Mouse (Mus musculus) stomach, embryonic 16.5 days (tissue): Measurements from ENCODE around the gene Stom. TPM values are rescaled to one million over a fixed set of nuclear protein-coding genes. Genes with fewer than 3 reads are reported as not detected.

Experiments used
- ATAC-seq: fragments of 200-750 bp; cut with Nextera tagmentation; 2 replicates; pipeline ENCODE4 v1.8.0; 2017; ENCODE audit warnings: moderate number of reproducible peaks, moderate TSS enrichment; ENCODE audit not compliant: insufficient read depth, low FRiP score
- H3K27ac ChIP-seq: fragments of 300-500 bp; sonication (generic); 2 replicates; pipeline ENCODE4 v1.5.1; 2014; ENCODE audit warnings: low read length
- H3K27me3 ChIP-seq: fragments of 300-500 bp; sonication (generic); 2 replicates; pipeline ENCODE4 v1.6.1; 2014; ENCODE audit warnings: low read length, control low read depth, mixed read lengths; ENCODE audit not compliant: control insufficient read depth, insufficient read depth
- H3K36me3 ChIP-seq: fragments of 300-500 bp; sonication (generic); 2 replicates; pipeline ENCODE4 v1.6.1; 2014; ENCODE audit warnings: low read length; ENCODE audit not compliant: control insufficient read depth, insufficient read depth
- H3K4me1 ChIP-seq: fragments of 300-500 bp; sonication (generic); 2 replicates; pipeline ENCODE4 v1.6.1; 2014; ENCODE audit warnings: low read length, control low read depth, mixed read lengths; ENCODE audit not compliant: control insufficient read depth, insufficient read depth
- H3K4me2 ChIP-seq: fragments of 300-500 bp; sonication (generic); 2 replicates; pipeline ENCODE4 v1.6.1; 2014; ENCODE audit warnings: low read depth, low read length, mixed read lengths
- H3K4me3 ChIP-seq: fragments of 300-500 bp; sonication (generic); replicated peaks from 2 replicates; pipeline ENCODE4 v1.5.1; 2014; ENCODE audit warnings: mild to moderate bottlenecking, low read length
- H3K9ac ChIP-seq: fragments of 300-500 bp; sonication (generic); 2 replicates; pipeline ENCODE4 v1.6.1; 2014; ENCODE audit warnings: low read length
- H3K9me3 ChIP-seq: fragments of 300-500 bp; sonication (generic); replicated peaks from 2 replicates; pipeline ENCODE4 v1.6.1; 2016; ENCODE audit warnings: low read length, control low read depth; ENCODE audit not compliant: control insufficient read depth
- WGBS: fragments of 180-500 bp; shearing (Covaris S2); extraction: QIAGEN DNeasy Blood & Tissue Kit; methylation state at CpG from one replicate; pipeline ENCODE4 v1.1.7; 2014; 5-methylcytosine and 5-hydroxymethylcytosine counted together
- polyA plus RNA-seq: library from polyadenylated mRNA; unstranded; fragments of >200 nt; fragmentation: Nextera tagmentation; extraction: Ambion mirVana; gene quantifications from 2 replicates; pipeline ENCODE4 v1.2.1, GENCODE M21; 2015

The Stom gene
- polyA plus RNA-seq, 1 experiment from 2014 or later = 87.3 TPM

DNA sequence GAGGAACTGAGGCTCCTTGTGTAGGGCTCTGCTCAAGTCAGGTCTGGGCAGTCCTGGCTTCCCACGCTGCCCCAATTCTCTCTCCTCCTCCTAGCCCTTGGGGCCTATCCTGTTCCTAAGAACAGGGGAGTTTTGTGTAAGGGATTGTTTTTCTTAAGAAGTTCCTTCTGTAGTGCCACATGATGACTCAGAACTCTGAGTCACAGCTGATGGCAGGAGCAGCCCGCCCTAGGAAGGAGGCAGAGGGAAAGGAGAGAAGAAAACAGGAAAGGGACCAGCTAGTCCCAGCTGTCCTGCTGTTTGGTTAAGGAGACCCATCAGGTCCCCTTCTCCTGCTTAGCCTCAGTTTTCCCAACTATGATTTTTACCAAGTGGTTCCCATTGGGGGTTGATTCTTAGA is 65.0 kb downstream of the Stom start:
- Histone ChIP-seq H3K9ac (no peak overlapping the region), H3K4me2 (no peak overlapping the region), H3K27me3 (no peaks in the 10 kb centered on the region), H3K4me3 (no peak overlapping the region), H3K4me1 (peaks cover 69% of the 10 kb centered on the region), H3K36me3 (no peaks in the 10 kb centered on the region), H3K27ac (peak overlapping the region; percentile 80), H3K9me3 (no peaks in the 10 kb centered on the region)
- 33% methylated on average over 2 of the region's 2 CpGs for WGBS
- ATAC-seq = no peak

DNA sequence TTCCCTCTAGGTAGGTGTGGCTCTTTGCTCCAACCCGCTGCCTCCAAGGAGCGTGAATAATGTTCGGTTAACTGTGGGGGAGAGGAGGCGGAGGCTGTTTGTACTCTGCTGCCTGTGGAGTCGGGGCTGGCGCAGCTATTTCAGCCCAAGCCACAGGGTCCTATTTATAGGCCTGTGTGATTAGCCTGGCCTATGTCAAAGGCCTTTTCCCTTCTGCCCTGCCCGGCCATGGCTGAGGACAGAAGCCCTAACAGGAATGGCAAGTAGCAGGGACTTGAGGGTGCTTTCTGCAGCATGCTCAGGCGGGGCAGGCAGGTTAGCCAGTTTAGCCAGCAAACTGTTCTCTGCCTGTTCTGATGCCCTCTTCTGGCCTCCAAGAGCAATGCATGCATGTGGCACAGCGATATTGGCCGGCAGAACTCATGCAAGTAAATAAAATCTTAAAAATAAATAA is 66.2 kb downstream of the Stom start:
- H3K36me3 ChIP-seq = no peaks in the 10 kb centered on the region
- H3K4me1 ChIP-seq = peaks cover 73% of the 10 kb centered on the region
- H3K27ac ChIP-seq = peak overlapping the region; percentile 93
- H3K9me3 ChIP-seq = no peaks in the 10 kb centered on the region
- peak overlapping the region; percentile 4; the same call in 1 of the 2 replicates for H3K9ac ChIP-seq
- ATAC-seq = peak; percentile 10; the same call in 1 of the 2 replicates
- H3K27me3 ChIP-seq = no peaks in the 10 kb centered on the region
- H3K4me3 ChIP-seq = no peak overlapping the region
- H3K4me2 ChIP-seq = peak overlapping the region; percentile 33
- 18% methylated on average over 10 of the region's 10 CpGs for WGBS

DNA sequence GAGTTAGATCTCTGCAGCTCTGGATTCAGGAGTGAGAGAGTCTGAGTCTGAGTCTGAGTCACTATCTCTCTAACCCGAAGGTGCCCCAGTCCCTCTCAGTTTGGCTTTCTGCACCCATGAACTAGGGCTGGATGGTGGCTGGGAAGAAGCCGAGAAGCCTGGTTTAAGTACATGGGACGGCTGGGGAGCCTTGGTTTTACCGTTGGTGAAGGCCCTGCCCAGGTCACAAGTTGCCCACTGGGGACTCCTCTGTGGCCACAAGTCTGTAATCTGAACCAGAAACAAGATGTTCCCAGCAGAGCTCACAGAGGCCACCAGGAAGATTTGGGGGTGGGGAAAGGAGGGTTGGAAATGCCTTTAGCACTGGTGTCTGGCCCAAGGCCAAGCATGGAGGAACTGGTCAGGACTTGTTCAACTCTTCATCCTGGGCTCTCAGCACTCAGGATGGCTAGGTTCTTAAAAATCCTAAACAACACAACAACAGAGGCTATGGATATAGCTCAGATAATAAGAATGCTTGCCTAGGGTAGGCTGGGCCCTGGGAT is 67.0 kb downstream of the Stom start:
- 76% methylated on average over 4 of the region's 4 CpGs for WGBS
- ATAC-seq = no peak
- peak overlapping the region; percentile 93 for H3K27ac ChIP-seq
- H3K9ac ChIP-seq = 0 out of 2 replicates have a peak overlapping the region, but pooled peaks have one; percentile 4
- no peaks in the 10 kb centered on the region for H3K27me3 ChIP-seq
- no peaks in the 10 kb centered on the region for H3K9me3 ChIP-seq
- H3K4me2 ChIP-seq = no peak overlapping the region
- H3K4me3 ChIP-seq = no peak overlapping the region
- peaks cover 78% of the 10 kb centered on the region for H3K4me1 ChIP-seq
- no peaks in the 10 kb centered on the region for H3K36me3 ChIP-seq

DNA sequence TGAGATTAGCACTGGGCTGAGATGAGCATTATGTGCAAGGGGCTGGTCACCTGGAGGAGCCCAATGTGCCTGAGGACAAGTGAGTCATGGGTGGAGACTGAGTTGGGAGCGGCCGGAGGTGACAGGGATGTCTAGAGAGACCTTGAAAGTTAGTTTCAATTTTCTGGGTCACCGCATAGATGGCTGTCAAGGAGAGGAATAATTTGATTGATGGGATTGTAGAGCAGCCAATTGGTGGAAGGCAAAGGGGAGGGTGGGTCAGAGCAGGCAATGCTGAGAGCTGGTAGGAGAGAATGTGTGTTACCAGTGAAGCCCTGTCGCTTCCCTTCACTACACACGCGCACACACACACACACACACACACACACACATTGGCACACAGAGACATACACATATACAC is 67.6 kb downstream of the Stom start:
- no peak overlapping the region for H3K4me3 ChIP-seq
- 73% methylated on average over 6 of the region's 6 CpGs for WGBS
- H3K4me2 ChIP-seq = no peak overlapping the region
- no peaks in the 10 kb centered on the region for H3K36me3 ChIP-seq
- H3K9ac ChIP-seq = no peak overlapping the region
- ATAC-seq = no peak
- H3K9me3 ChIP-seq = no peaks in the 10 kb centered on the region
- H3K27ac ChIP-seq = peak overlapping the region; percentile 93
- H3K4me1 ChIP-seq = peaks cover 78% of the 10 kb centered on the region
- H3K27me3 ChIP-seq = no peaks in the 10 kb centered on the region

DNA sequence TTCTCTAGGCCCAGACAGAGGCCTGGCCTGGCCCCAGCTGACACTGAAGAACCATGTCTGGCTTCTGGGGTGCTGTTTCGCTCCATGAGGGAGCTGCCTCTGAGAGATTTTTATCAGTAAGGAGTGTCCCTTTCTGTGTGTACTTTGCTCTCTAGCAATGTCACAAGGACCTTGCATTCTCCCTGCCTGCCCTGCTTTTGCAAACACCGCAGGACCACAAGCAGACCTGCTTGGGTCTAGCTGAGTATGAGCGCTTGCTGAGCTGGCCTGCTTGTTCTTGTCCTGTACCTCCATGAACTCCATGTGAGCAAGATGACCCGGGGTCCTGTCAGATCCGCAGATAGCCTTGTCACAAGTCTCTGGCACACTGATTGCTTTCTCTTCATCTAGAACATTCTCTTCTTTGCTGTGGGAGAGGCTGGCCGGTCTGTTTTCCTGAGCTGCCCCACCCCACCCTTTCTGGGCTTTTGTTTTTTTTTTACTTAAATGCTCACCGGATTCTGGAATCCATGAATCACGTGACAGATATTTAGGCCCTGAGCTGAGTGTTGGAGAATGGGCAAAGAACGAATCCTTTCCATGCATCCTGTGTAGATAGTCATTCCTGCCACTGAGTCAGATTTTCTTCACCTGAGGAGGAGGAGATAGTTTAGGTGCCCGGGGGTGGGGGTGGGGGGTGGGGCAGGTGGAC is 68.8 kb downstream of the Stom start:
- Histone ChIP-seq H3K27ac (peak overlapping the region; percentile 93), H3K4me1 (peaks cover 67% of the 10 kb centered on the region), H3K9ac (peak overlapping the region; percentile 54; the same call in 1 of the 2 replicates), H3K9me3 (no peaks in the 10 kb centered on the region), H3K4me2 (0 out of 2 replicates have a peak overlapping the region, but pooled peaks have one; percentile 7), H3K4me3 (no peak overlapping the region), H3K27me3 (no peaks in the 10 kb centered on the region), H3K36me3 (no peaks in the 10 kb centered on the region)
- ATAC-seq = no peak
- 45% methylated on average over 10 of the region's 10 CpGs for WGBS

DNA sequence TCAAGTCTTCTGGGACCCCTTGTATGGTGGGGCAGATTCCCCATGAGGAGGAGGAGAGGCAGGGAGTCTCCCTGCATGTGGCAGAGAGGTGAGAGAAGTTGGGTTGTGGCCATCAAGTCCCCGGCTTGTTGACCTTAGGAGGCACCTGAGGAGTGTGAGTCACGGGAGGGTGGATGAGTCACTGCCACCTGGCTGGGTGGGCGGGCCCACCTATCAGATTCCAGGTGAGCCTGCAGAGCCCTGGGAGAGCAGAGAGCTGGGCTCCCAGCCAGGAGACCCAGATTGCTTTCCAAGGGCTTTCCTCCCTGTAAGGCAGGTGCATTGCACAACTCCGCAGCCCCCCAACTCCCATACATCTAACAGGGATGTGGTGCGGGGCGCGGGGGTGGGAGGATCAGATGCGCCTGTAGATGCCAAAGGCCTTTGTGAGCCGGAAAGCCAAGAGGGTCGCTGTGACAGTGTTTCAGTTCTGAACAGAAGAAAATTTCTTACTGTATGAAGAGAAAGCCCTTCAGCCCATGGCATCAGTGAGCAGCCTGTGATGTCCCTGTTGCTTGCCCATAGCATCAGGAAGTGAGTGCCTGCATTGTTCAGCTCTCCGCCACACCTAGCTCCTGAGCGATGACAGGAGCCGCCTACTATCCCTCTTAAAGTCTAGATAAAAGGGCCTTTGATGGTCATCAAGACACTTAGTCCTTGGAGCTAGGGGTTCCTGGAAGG is 69.5 kb downstream of the Stom start:
- Histone ChIP-seq H3K9me3 (no peaks in the 10 kb centered on the region), H3K4me2 (peak overlapping the region; percentile 28; the same call in 1 of the 2 replicates), H3K4me3 (no peak overlapping the region), H3K9ac (peak overlapping the region; percentile 54; the same call in 1 of the 2 replicates), H3K27ac (peak overlapping the region; percentile 93), H3K27me3 (no peaks in the 10 kb centered on the region), H3K4me1 (peaks cover 63% of the 10 kb centered on the region), H3K36me3 (no peaks in the 10 kb centered on the region)
- peak; percentile 71 for ATAC-seq
- 62% methylated on average over 13 of the region's 13 CpGs for WGBS

DNA sequence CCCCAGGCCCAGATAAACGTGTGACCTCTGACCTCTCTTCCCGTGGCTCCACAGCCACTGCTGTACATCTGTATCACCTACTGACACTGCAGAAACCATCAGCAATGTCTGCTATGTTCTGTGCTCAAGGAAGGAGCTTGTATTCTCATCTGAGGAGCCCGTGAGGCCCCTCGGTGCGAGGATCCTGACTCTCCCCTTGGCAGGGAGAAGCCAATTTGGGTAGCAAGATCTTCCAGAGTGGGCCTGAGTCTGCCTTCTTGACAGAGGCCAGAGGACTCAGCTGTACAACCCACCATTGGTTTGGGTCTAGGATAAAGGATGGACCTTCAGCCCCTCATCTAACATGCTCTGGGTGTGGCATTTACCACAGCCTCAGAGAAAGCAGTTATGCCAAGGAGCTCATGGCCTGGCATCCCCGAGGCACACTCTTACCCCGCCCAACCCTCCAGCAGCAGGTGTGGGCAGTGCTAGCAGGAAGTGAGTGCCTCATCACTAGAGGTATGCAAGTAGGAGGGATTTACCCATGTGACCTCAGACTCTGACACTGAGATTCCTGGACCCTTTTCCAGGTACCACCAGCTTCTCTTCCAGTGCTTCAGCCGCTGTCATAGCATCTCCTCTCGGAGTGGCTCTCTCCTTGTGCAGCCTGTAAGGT is 70.4 kb downstream of the Stom start:
- Histone ChIP-seq H3K4me2 (peak overlapping the region; percentile 28; the same call in 1 of the 2 replicates), H3K4me3 (no peak overlapping the region), H3K9ac (no peak overlapping the region), H3K36me3 (no peaks in the 10 kb centered on the region), H3K27ac (peak overlapping the region; percentile 93), H3K27me3 (no peaks in the 10 kb centered on the region), H3K4me1 (peaks cover 59% of the 10 kb centered on the region), H3K9me3 (no peaks in the 10 kb centered on the region)
- ATAC-seq = no peak
- 66% methylated on average over 9 of the region's 9 CpGs for WGBS

DNA sequence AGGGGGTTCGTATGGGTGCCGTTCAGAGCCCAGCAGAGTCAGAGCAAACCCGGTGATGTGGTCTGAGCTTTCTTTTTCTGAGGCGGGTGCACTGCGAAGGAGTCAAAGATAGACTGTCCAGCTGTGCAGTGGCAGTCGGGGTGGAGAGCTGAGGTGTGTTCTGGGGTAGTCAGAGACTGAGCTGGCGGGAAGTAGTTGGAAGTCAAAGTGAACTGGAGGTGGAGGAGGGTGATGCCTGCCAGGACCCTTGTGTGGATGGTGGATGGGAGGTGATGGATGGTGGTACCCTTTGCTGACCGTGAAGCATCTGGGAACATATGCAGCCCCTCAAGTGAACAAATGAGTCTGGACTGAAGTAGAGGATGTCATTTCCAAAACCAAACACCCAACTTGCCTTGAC is 71.0 kb downstream of the Stom start:
- H3K27me3 ChIP-seq = no peaks in the 10 kb centered on the region
- H3K4me1 ChIP-seq = peaks cover 54% of the 10 kb centered on the region
- H3K4me2 ChIP-seq = 0 out of 2 replicates have a peak overlapping the region, but pooled peaks have one; percentile 23
- H3K27ac ChIP-seq = peak overlapping the region; percentile 10
- no peak for ATAC-seq
- WGBS = 68% methylated on average over 8 of the region's 8 CpGs
- no peaks in the 10 kb centered on the region for H3K36me3 ChIP-seq
- no peak overlapping the region for H3K4me3 ChIP-seq
- H3K9ac ChIP-seq = peak overlapping the region; percentile 54
- H3K9me3 ChIP-seq = no peaks in the 10 kb centered on the region
